Mouse (Mus musculus) cerebellum, adult 9-10 months (tissue): ENCODE results near the gene Zc3hc1.
"Not testable (repeated sequence)": the region's sequence is repeated elsewhere in the genome, so short reads cannot be mapped to it uniquely, and the experiment has no call there.

Source experiments
- DNase-seq: peaks from one replicate; pipeline ENCODE4 v3.0.0; 2022

Gene Zc3hc1

GRCm38 (mm10) chr6:30390714-30391697, at the start of gene Zc3hc1:
Zc3hc1 (minus strand) TSS chr6:30391028.
- peak; percentile 81 for DNase-seq

GRCm38 (mm10) chr6:30439576-30439975, 48.7 kb upstream of the Zc3hc1 start:
- no peak for DNase-seq

- no peak for DNase-seq
These were observed 46.2 kb upstream of the Zc3hc1 start for GRCm38 (mm10) chr6:30437054-30437453.

GRCm38 (mm10) chr6:30436476-30436875, 45.6 kb upstream of the Zc3hc1 start:
- DNase-seq, result no peak

- peak; percentile 52 for DNase-seq
These were observed 41.8 kb upstream of the Zc3hc1 start for GRCm38 (mm10) chr6:30432461-30433192.

GRCm38 (mm10) chr6:30416801-30417200, 26.0 kb upstream of the Zc3hc1 start:
- no peak for DNase-seq

- DNase-seq, result no peak
These were observed 25.3 kb upstream of the Zc3hc1 start for GRCm38 (mm10) chr6:30416126-30416525.

GRCm38 (mm10) chr6:30411311-30411710, 20.5 kb upstream of the Zc3hc1 start:
- no peak for DNase-seq

- DNase-seq, result no peak
These were observed 18.7 kb upstream of the Zc3hc1 start for GRCm38 (mm10) chr6:30409399-30410093.

- no peak for DNase-seq
These were observed 17.4 kb upstream of the Zc3hc1 start for GRCm38 (mm10) chr6:30408276-30408675.

- DNase-seq, result no peak
These were observed 13.8 kb upstream of the Zc3hc1 start for GRCm38 (mm10) chr6:30404671-30405070.

- peak; percentile 89 for DNase-seq
These were observed 12.6 kb upstream of the Zc3hc1 start for GRCm38 (mm10) chr6:30403465-30403864.

- no peak for DNase-seq
These were observed 11.3 kb upstream of the Zc3hc1 start for GRCm38 (mm10) chr6:30402091-30402491.

GRCm38 (mm10) chr6:30401308-30402015, 10.6 kb upstream of the Zc3hc1 start, which contains the start of gene Klhdc10:
Klhdc10 (plus strand) TSS chr6:30401868.
- peak; percentile 99 for DNase-seq

GRCm38 (mm10) chr6:30400716-30401115, 9.9 kb upstream of the Zc3hc1 start:
- no peak for DNase-seq

GRCm38 (mm10) chr6:30400146-30400545, 9.3 kb upstream of the Zc3hc1 start:
- DNase-seq, result no peak

GRCm38 (mm10) chr6:30391996-30392395, 1.2 kb upstream of the Zc3hc1 start:
- no peak for DNase-seq

- DNase-seq, result not testable (repeated sequence)
These were observed 557 bp downstream of the Zc3hc1 start for GRCm38 (mm10) chr6:30390271-30390670.

- DNase-seq, result no peak
These were observed 9.7 kb downstream of the Zc3hc1 start for GRCm38 (mm10) chr6:30381116-30381515.

GRCm38 (mm10) chr6:30375791-30376190, 15.0 kb downstream of the Zc3hc1 start:
- DNase-seq, result peak; percentile 75

- DNase-seq, result no peak
These were observed 15.9 kb downstream of the Zc3hc1 start for GRCm38 (mm10) chr6:30374731-30375510.
